Comparison of ENCODE assay signal across 23 mouse cellular contexts in genomic region chr2:91437116-91437815, GRCm38 (mm10). TPM values are rescaled to one million over a fixed set of nuclear protein-coding genes. Genes with fewer than 3 reads are reported as not detected.
A peak's percentile ranks its signal among the peaks of the same experiment; 100 is the strongest.
DNase-seq lines count a peak whose midpoint lies in the region; ATAC-seq and TF ChIP-seq lines count a peak whose summit lies in the region.
"Had no signal": no experiment of that assay in that cellular context is flagged by ENCODE, and none has a peak within 500 bp of the region (broad histone marks: within the 10 kb centered on the region; RNA-seq: fewer than 3 reads in every experiment).

No protein-coding gene starts in this region.

- 0 out of 2 replicates have a peak overlapping the region, but pooled peaks have one; percentile 28 for H3K9ac ChIP-seq in heart, embryonic 12.5 days
- H3K9ac ChIP-seq in lung, embryonic 15.5 days: no peak overlapping the region
- no peak overlapping the region for H3K9ac ChIP-seq in forebrain, embryonic 11.5 days (ENCODE audit: low read length)
- H3K9ac ChIP-seq: embryonic facial prominence, embryonic 13.5 days; limb, embryonic 12.5 days; liver, embryonic 13.5 days; neural tube, embryonic 12.5 days had no signal

- TF ChIP-seq POLR2A in lung, adult 2 months (IDR thresholded peaks at IDR 0.05; ENCODE audit: borderline replicate concordance, extremely low read depth, low read depth, low read length): no peak

- peaks cover 16% of the 10 kb centered on the region for H3K4me1 ChIP-seq in heart, embryonic 12.5 days (replicated peaks)
- peaks cover 43% of the 10 kb centered on the region for H3K4me1 ChIP-seq in lung, embryonic 15.5 days
- H3K4me1 ChIP-seq in lung, adult 2 months (ENCODE audit: control insufficient read depth, insufficient read depth, low read length): peaks cover 9% of the 10 kb centered on the region
- H3K4me1 ChIP-seq in forebrain, embryonic 11.5 days (replicated peaks; ENCODE audit: control insufficient read depth, insufficient read depth, low read length): peaks cover 2% of the 10 kb centered on the region; the same call in 1 of the 2 replicates
- H3K4me1 ChIP-seq: embryonic facial prominence, embryonic 13.5 days; limb, embryonic 12.5 days; liver, embryonic 13.5 days; neural tube, embryonic 12.5 days had no signal

- no peak for DNase-seq in heart, postnatal 36 days
- DNase-seq in lung, adult 2 months: no peak
- peak; percentile 65 for DNase-seq in adipocyte (ENCODE audit: low spot score)
- DNase-seq in forebrain, embryonic 11.5 days (ENCODE audit: low spot score): no peak
- no peak for DNase-seq in spleen, postnatal 36 days (ENCODE audit: low spot score in 2 of 2)
- DNase-seq in kidney, postnatal 14 days: no peak
- DNase-seq: adrenal gland, postnatal 14 days; cerebellum, adult 9-10 months; gastrocnemius, postnatal 10 days; kidney, adult 18-20 months; kidney, postnatal 25 days; layer of hippocampus, adult 9-11 months; liver, embryonic 13.5 days; right cerebral cortex, postnatal 14 days; thymus, postnatal 25 days had no signal

- WGBS in heart, embryonic 12.5 days: 63% methylated on average over 5 of the region's 5 CpGs
- WGBS in lung, embryonic 15.5 days: 69% methylated on average over 5 of the region's 5 CpGs
- WGBS in lung, adult 2 months: 73% methylated on average over 5 of the region's 5 CpGs
- 45% methylated on average over 5 of the region's 5 CpGs for WGBS in forebrain, embryonic 11.5 days

- no peaks in the 10 kb centered on the region for H3K27me3 ChIP-seq in heart, embryonic 12.5 days (replicated peaks)
- H3K27me3 ChIP-seq in lung, embryonic 15.5 days: no peaks in the 10 kb centered on the region
- no peaks in the 10 kb centered on the region for H3K27me3 ChIP-seq in forebrain, embryonic 11.5 days (ENCODE audit: control insufficient read depth, insufficient read depth, low read length)
- H3K27me3 ChIP-seq: embryonic facial prominence, embryonic 13.5 days; limb, embryonic 12.5 days; liver, embryonic 13.5 days; neural tube, embryonic 12.5 days had no signal

- TF ChIP-seq CTCF in lung, adult 2 months (IDR thresholded peaks at IDR 0.05; ENCODE audit: insufficient read depth, low read length): no peak

- no peak for ATAC-seq in heart, embryonic 12.5 days (ENCODE audit: insufficient number of reproducible peaks, low FRiP score)
- ATAC-seq in lung, embryonic 15.5 days (ENCODE audit: borderline replicate concordance, extremely low read depth, low FRiP score, low TSS enrichment): no peak
- ATAC-seq in forebrain, embryonic 11.5 days (replicated peaks; ENCODE audit: low FRiP score): peak; percentile 74

- H3K36me3 ChIP-seq in heart, embryonic 12.5 days: no peaks in the 10 kb centered on the region
- no peaks in the 10 kb centered on the region for H3K36me3 ChIP-seq in lung, embryonic 15.5 days
- no peaks in the 10 kb centered on the region for H3K36me3 ChIP-seq in forebrain, embryonic 11.5 days (ENCODE audit: control insufficient read depth, insufficient read depth, low read length)
- H3K36me3 ChIP-seq: embryonic facial prominence, embryonic 13.5 days; hindbrain, embryonic 10.5 days; limb, embryonic 12.5 days; liver, embryonic 13.5 days; neural tube, embryonic 12.5 days had no signal

- no peaks in the 10 kb centered on the region for H3K9me3 ChIP-seq in heart, embryonic 12.5 days (replicated peaks)
- H3K9me3 ChIP-seq in lung, embryonic 15.5 days: no peaks in the 10 kb centered on the region
- H3K9me3 ChIP-seq in forebrain, embryonic 11.5 days (ENCODE audit: control insufficient read depth, low read length): no peaks in the 10 kb centered on the region
- H3K9me3 ChIP-seq: embryonic facial prominence, embryonic 13.5 days; hindbrain, embryonic 10.5 days; limb, embryonic 12.5 days; liver, embryonic 13.5 days; neural tube, embryonic 12.5 days had no signal

- intact Hi-C loops in heart, postnatal 36 days (cut with DNase I): no loop called here

- H3K4me2 ChIP-seq in heart, embryonic 12.5 days: peak overlapping the region; percentile 6; the same call in 1 of the 2 replicates
- no peak overlapping the region for H3K4me2 ChIP-seq in lung, embryonic 15.5 days
- no peak overlapping the region for H3K4me2 ChIP-seq in forebrain, embryonic 11.5 days (ENCODE audit: low read depth, low read length, severe bottlenecking)
- H3K4me2 ChIP-seq: embryonic facial prominence, embryonic 13.5 days; limb, embryonic 12.5 days; liver, embryonic 13.5 days; neural tube, embryonic 12.5 days had no signal

- peak overlapping the region; percentile 71 for H3K27ac ChIP-seq in heart, embryonic 12.5 days (ENCODE audit: poor library complexity, severe bottlenecking)
- peak overlapping the region; percentile 57 for H3K27ac ChIP-seq in lung, embryonic 15.5 days
- peak overlapping the region; percentile 42 for H3K27ac ChIP-seq in forebrain, embryonic 11.5 days (ENCODE audit: low read depth, low read length)
- H3K27ac ChIP-seq: embryonic facial prominence, embryonic 13.5 days; hindbrain, embryonic 10.5 days; limb, embryonic 12.5 days; liver, embryonic 13.5 days; macrophage; neural tube, embryonic 12.5 days; stomach, postnatal 0 days had no signal

- H3K4me3 ChIP-seq in heart, embryonic 12.5 days: no peak overlapping the region
- H3K4me3 ChIP-seq in lung, embryonic 15.5 days: no peak overlapping the region
- H3K4me3 ChIP-seq in lung, adult 2 months (replicated peaks; ENCODE audit: extremely low read depth, low read depth, low read length): no peak overlapping the region
- no peak overlapping the region for H3K4me3 ChIP-seq in forebrain, embryonic 11.5 days (ENCODE audit: low read depth, low read length)
- H3K4me3 ChIP-seq: embryonic facial prominence, embryonic 13.5 days; hindbrain, embryonic 10.5 days; limb, embryonic 12.5 days; liver, embryonic 13.5 days; neural tube, embryonic 12.5 days had no signal

RNA-seq across cellular contexts. Expression of gene 1110051M20Rik, which starts 7.2 kb away (rescaled TPM):
- polyA plus RNA-seq in heart, embryonic 12.5 days (2016; fragmentation: Nextera tagmentation; extraction: Ambion mirVana): 35.7 and 40.1 TPM in 2 replicates
- total RNA-seq in heart, postnatal 36 days (2021): 10 to 100 TPM in 1 of 2 experiments, 1 to 10 TPM in 1; 9.4 to 12.1 TPM
- polyA plus RNA-seq in lung, embryonic 15.5 days (2015; fragmentation: Nextera tagmentation; extraction: Ambion mirVana): 66.8 and 68.4 TPM in 2 replicates
- 19.2 and 27.0 TPM in 2 replicates for polyA plus RNA-seq in lung, adult 2 months (2012; rRNA removed)
- 102 and 114 TPM in 2 replicates for polyA plus RNA-seq in forebrain, embryonic 11.5 days (2014; fragmentation: Nextera tagmentation; extraction: Ambion mirVana)

RNA-seq across cellular contexts. Expression of gene Lrp4, which starts 20.0 kb away (rescaled TPM):
- 4.4 and 4.9 TPM in 2 replicates for polyA plus RNA-seq in heart, embryonic 12.5 days (2016; fragmentation: Nextera tagmentation; extraction: Ambion mirVana)
- 10 to 100 TPM; 10.6 to 11.5 TPM for total RNA-seq in heart, postnatal 36 days (2021)
- 10.0 and 11.4 TPM in 2 replicates for polyA plus RNA-seq in lung, embryonic 15.5 days (2015; fragmentation: Nextera tagmentation; extraction: Ambion mirVana)
- 47.6 and 55.6 TPM in 2 replicates for polyA plus RNA-seq in lung, adult 2 months (2012; rRNA removed)
- polyA plus RNA-seq in forebrain, embryonic 11.5 days (2014; fragmentation: Nextera tagmentation; extraction: Ambion mirVana): 10.2 and 11.3 TPM in 2 replicates
